Mouse (Mus musculus) ZHBTc4 (cell line): Measurements from ENCODE around the gene Iqch.
A peak's percentile ranks its signal among the peaks of the same experiment; 100 is the strongest.
"Not testable (repeated sequence)": the region's sequence is repeated elsewhere in the genome, so short reads cannot be mapped to it uniquely, and the experiment has no call there.

Experiments used
- DNase-seq: peaks from one replicate; pipeline ENCODE4 v3.0.0-alpha.2; 2011; ENCODE audit warnings: low read depth, low spot score

The Iqch gene

DNA sequence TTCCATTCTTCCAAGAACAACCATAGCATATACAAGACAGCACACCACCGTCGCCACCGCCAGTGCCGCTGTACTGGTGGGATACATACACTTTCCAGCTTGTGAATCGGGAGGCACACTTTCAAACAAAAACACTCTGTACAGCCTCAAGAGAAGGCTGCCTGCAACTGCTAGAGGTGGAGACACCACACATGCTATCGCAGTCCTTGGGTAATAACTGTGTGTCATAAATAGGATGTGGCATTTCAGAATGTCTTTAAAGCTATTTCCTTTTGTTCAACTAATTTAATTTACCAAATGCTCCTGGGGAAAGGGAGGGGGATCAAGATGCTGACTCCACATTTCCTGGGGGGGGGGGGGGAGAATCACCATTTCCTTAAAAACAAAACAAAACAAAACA, 34.0 kb downstream of the Iqch start:
- no peak for DNase-seq

DNA sequence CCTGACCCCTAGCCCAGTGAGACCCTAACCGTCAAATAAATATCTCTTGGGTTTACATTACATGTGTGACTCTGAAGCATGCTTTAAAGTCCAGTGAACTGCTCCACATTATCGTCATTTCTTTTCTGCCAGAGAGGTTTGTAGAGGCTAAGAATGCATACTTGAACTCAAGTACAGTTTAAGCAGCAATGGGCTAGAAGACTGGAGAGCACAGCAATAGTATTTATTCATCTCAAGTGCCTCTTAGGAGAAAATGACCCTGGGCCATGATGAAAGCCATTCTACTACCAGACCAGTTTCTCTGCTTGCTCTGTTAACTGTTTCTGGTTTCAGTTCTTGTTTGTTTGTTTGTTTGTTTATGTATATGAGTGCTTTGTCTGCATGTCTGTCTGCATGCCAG, 38.9 kb downstream of the Iqch start:
- no peak for DNase-seq

- no peak for DNase-seq
These were observed 40.4 kb downstream of the Iqch start for GRCm38 (mm10) chr9:63561931-63562330.

- no peak for DNase-seq
These were observed 45.4 kb downstream of the Iqch start for GRCm38 (mm10) chr9:63556933-63557332.

DNA sequence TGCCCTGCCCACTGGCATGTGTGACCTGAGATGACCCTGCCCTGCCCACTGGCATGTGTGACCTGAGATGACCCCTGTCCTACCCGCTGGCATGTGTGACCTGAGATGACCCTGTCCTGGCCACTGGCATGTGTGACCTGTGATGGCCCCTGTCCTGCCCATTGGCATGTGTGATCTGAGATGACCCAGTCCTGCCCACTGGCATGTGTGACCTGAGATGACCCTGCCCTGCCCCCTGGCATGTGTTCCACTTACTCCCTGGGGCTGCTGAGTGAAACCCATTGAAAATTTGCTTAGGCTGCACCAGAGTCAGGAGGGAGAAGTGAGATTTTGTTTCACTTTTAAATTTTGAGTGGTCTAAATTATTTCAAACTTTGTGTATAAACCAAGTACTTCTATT, 46.0 kb downstream of the Iqch start:
- DNase-seq: no peak

DNA sequence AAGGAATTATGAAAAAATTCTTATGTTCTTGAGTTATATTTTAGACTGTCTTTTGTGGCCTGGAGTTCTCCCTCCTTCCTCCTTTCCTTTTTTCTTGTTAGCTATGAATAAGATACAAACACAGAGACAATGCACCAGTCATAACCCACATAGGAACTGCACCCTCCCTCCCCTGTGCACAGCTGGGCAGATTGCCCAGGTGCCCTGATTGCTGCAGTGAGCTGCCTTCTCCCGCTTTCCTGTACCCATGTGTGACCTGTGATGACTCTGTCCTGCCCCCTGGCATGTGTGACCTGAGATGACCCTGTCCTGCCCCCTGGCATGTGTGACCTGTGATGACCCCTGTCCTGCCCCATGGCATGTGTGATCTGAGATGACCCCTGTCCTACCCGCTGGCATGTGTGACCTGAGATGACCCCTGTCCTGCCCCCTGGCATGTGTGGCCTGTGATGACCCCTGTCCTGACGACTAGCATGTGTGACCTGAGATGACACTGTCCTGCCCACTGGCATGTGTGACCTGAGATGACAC, 46.8 kb downstream of the Iqch start:
- DNase-seq: no peak

GRCm38 (mm10) chr9:63553628-63554027, 48.7 kb downstream of the Iqch start:
- DNase-seq: no peak

- not testable (repeated sequence) for DNase-seq
These were observed 51.6 kb downstream of the Iqch start for GRCm38 (mm10) chr9:63550701-63551100.

- no peak for DNase-seq
These were observed 53.3 kb downstream of the Iqch start for GRCm38 (mm10) chr9:63548966-63549365.

DNA sequence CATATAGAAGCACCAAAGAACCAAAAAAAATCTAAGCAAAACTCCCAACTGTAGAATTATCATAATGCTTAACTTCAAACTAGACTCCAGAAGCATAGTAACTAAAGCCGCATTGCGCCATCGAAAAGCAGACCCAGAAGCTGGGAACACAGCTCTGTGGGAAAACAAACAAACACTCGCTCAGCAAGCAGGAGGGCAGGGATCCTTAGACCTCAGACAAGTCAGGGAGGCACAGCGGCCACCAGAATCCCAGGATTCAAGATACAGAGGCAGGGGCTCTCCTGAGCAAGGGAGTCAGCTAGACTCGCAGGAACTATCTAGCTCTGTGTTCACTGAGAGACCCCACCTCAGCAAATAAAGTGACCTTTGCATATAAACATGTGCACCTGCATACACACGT, 60.4 kb downstream of the Iqch start:
- DNase-seq: no peak

DNA sequence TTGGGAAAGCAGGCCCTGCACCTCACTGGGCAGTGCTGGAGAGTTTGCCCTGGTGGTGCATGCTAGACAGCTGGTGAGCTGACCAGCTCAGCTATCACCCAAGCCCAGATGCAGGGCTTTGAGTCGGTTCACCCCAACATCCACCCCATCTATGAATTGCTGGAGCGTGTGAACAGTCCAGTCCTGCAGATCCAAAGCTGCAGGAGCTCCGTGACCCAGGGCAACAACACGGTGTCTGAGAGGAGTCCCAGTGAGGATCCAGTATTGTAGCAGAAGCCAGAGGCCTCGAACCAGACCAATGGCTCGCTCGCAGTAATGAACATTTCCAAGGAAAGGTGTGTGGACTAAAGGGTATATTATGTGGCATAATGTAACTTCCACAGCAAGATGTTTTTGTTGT, 61.0 kb downstream of the Iqch start:
- DNase-seq: no peak

DNA sequence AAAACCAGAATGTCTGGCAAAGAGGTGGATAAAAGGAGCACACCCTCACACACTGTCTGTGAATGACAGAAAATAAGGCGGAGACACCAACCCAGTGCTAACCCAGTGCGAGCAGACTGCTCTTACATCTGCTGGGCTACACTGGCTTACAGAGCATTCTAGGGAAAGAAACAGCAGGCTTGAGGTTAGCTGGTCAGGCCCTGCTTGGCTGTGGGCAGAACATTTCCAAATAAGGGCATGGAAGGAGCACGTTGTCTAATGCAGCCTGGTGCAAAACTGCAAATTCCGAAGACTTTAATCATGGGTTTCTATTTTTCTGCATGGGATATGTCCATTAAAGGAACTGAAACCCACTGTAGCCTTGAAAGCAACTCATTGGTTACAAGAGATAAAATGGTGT, 64.8 kb downstream of the Iqch start:
- no peak for DNase-seq

DNA sequence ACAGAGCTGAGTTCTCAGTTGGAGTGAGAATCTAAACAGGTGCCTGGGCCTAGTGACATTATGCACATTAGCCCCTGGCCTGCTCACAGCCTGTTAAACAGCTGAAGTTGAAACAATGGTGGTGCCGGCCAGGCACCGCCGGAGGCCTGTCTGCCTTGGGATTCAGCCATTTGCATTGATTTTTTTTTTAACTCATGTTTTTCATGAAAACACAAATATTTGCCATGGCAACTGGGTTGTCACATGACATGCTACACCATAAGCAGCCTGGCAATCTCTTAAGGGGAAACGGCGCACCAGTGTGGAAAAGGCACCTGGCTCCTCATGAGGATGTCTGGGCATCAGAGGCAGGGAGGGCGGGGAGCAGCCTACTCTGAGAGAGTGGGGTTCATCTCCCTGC, 67.3 kb downstream of the Iqch start:
- DNase-seq: peak; percentile 15

- DNase-seq: peak; percentile 26
These were observed 67.9 kb downstream of the Iqch start for GRCm38 (mm10) chr9:63534371-63534780.

GRCm38 (mm10) chr9:63532966-63533711, 69.2 kb downstream of the Iqch start:
- DNase-seq: no peak

DNA sequence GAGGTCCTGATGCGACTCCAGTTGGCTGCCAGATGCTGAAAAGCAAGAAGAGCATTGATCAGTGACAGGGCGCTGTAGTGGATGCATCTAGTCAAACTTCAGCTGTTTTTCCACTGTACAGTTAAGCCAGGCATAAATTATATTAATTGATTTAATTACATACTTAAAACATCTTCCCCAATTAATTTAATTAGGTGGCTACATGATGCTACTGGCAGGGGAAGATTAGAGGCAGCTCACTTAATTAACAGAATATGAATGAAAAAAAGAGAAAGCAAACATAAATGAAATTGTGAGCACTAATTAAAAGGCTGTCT, 78.4 kb downstream of the Iqch start:
- DNase-seq: no peak

DNA sequence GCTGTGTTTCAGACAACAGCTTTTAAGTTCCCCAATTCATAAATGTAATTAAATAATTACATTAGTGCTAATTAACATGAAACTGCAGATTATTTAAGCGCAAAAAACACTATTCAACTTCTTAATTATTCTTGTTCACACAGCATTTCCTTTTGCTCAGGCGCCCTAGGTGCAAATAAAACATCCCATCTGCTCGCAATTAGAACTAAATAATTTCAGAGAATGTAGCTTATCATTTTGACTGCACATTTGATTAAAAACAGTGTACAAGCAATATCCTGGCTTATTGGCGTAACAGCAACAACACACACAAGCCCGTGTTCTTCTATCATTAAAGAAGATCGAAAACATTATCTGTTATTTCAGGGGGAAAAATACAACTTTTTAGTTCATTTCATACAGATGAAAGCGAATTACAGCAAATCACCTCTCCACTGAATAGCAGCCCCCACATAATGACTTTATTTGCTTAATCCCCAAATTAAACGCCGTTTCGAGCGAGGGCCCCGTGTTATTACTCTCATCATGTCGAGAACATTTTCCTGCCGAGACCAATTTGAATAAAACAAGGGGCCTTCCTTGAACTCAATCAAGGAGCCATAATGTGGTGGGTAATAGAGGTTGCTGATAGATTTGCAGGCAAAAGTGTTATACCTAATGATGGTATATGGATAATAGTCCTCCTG, 78.9 kb downstream of the Iqch start:
- no peak for DNase-seq

DNA sequence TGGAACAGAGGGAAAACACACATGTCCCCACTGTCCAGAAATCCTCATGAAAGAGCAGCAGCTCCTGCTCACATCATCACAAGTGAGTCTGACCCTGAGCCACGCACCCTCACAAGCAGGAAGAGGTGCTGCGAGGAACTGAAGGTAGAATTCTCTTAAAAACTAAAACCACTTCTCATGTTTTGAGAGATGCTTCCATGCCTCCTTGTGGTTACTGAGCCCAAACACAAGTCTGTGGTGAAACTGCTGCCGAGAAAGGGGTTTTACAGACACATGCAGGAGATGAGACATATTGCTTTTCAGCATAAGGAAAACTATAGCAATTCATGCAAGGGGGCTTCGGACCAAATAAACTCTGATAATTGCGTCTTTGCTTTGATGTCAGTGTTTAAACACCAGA, 89.4 kb downstream of the Iqch start:
- DNase-seq: no peak

GRCm38 (mm10) chr9:63511034-63511433, 91.3 kb downstream of the Iqch start:
- DNase-seq: no peak

- no peak for DNase-seq
These were observed 95.2 kb downstream of the Iqch start for GRCm38 (mm10) chr9:63507110-63507509.

- no peak for DNase-seq
These were observed 98.4 kb downstream of the Iqch start for GRCm38 (mm10) chr9:63503890-63504289.

DNA sequence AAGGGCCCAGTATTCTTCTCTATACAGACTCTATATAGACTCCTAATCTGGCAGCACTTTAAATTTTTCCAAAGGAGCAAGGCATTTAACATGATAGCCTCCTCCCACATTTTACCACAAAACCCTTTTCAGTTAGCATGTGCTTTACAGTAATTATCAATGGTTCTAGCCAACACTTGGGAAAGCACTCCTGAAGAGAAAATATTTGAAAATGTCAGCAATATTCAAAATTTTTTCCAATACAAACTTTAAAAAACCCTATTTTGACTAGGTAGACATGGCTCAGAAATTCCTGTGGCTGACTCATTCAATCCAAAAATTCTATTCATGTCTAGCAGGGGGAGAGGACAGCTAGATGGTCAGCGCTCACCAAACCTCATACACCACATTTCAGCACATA, 100.8 kb downstream of the Iqch start:
- DNase-seq: no peak

DNA sequence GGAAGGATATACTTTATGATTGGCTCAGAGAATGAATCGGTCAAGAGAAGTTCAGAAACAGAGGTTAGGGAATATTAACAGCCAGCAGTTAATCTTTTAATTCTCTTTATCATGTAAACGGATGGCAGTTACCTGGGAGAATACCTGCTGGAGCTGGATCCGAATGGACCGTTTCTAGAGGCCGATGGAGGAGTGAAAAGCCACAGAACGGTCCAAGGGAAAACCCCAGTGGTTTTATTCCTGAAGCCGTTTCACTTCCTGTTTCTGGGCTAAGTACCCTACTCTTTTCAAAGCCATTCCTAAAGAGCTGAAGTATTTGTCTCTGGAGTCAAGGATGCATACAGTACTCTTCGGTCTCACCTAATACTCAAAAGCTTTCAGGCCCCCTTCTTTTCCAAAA, 102.4 kb downstream of the Iqch start:
- DNase-seq: peak; percentile 9
